Mouse (Mus musculus): ENCODE measurements around the gene Pgs1. TPM values are rescaled to one million over a fixed set of nuclear protein-coding genes. Genes with fewer than 3 reads are reported as not detected.

Gene Pgs1
- total and polyA plus RNA-seq, 2 experiments from 2014 or later: 57.2 to 85.0 TPM

DNA sequence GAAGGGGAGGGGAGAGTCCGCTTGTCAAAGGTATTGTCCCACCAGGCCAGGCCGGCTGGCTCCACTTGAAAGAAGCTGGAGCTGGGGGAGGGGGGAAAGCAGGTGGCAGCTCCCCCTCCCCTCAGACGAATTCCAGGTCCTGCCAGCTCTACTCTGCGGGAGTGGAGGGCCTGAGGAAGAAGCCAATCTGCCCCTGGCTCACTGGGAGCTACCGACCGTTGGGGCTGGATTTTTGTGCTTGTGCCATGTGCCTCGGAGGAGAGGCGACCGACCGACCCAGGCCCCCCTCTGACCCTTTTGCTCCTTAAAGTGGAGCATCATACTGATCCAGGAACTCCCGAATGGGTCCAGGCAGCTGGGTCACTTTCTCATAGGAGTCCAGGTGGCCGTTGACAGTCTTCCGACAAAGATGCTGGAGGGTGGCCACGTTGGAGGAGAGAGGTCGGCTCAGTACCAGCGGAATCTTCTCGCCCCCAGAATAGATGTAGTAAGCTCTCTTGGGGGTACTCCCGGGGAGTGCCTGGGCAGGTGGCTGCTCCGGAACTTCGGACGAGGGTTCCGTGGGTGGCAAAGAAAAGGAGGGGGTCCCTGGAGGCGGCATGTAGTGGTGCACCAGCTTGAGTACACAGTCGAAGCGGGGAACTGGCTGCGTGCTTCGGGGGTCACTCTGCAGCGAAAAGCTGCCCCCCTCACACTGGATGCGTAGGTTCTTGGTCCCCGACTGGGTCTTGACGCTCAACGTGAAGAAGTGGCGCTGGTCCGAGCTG lies 18.7 kb upstream of the Pgs1 start:
- Histone ChIP-seq H3K9ac (replicated peaks; ENCODE audit: low read length) (peak overlapping the region; percentile 62), H3K36me3 (ENCODE audit: insufficient read depth, low read length) (no peaks in the 10 kb centered on the region), H3K4me2 (ENCODE audit: low read depth, low read length) (peak overlapping the region; percentile 91), H3K9me3 (ENCODE audit: low read length) (no peaks in the 10 kb centered on the region), H3K4me1 (ENCODE audit: insufficient read depth, low read length) (peaks cover 26% of the 10 kb centered on the region), H3K4me3 (ENCODE audit: low read length) (peak overlapping the region; percentile 53), H3K27ac (peak overlapping the region; percentile 85; the same call in 1 of the 2 replicates), H3K27me3 (ENCODE audit: insufficient read depth, low read length) (no peaks in the 10 kb centered on the region)
- DNase-seq (ENCODE audit: low spot score): peak; percentile 53
- 8% methylated on average over 33 of the region's 34 CpGs for WGBS
- no peak for TF ChIP-seq CTCF (IDR thresholded peaks at IDR 0.05; ENCODE audit: low read depth)
- no peak for ATAC-seq

GRCm38 (mm10) chr11:117968016-117968671 lies 17.9 kb upstream of the Pgs1 start:
- WGBS: 1% methylated on average over 64 of the region's 64 CpGs

DNA sequence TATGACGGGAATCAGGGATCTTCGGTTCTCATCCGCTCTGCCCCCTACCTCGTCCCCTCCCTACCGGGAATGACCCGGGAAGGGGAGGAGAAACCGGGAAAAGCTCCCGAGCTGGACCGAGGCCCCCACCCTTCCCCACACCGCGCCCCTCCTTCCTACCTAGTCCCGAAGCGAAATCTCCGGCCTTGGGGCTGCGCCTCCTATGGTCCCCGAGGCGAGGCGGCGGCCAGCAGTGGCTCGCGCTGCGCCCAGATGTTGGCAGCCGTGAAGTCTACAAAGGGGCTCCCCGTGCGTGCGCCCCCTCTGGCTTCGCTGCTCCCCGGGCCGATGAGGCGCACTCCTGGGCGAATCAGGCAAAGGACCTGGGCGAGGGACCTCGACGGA lies 17.4 kb upstream of the Pgs1 start:
- 0% methylated on average over 31 of the region's 34 CpGs for WGBS
- Histone ChIP-seq H3K27ac (peak overlapping the region; percentile 85), H3K4me3 (ENCODE audit: low read length) (peak overlapping the region; percentile 53), H3K9me3 (ENCODE audit: low read length) (no peaks in the 10 kb centered on the region), H3K4me2 (ENCODE audit: low read depth, low read length) (peak overlapping the region; percentile 91), H3K36me3 (ENCODE audit: insufficient read depth, low read length) (no peaks in the 10 kb centered on the region), H3K27me3 (ENCODE audit: insufficient read depth, low read length) (no peaks in the 10 kb centered on the region), H3K9ac (replicated peaks; ENCODE audit: low read length) (peak overlapping the region; percentile 62), H3K4me1 (ENCODE audit: insufficient read depth, low read length) (peaks cover 26% of the 10 kb centered on the region)
- DNase-seq (ENCODE audit: low spot score) (no peak), ATAC-seq (peak; percentile 25)
- peak; percentile 45 for TF ChIP-seq CTCF (IDR thresholded peaks at IDR 0.05; ENCODE audit: low read depth)

More at GRCm38 (mm10) chr11:117968016-117968671, 17.9 kb upstream of the Pgs1 start:
- no peaks in the 10 kb centered on the region for H3K27me3 ChIP-seq (ENCODE audit: insufficient read depth, low read length)
- peak overlapping the region; percentile 85 for H3K27ac ChIP-seq
- H3K9ac ChIP-seq (replicated peaks; ENCODE audit: low read length): peak overlapping the region; percentile 62
- peak; percentile 46 for DNase-seq (ENCODE audit: low spot score)
- no peaks in the 10 kb centered on the region for H3K9me3 ChIP-seq (ENCODE audit: low read length)
- TF ChIP-seq CTCF (IDR thresholded peaks at IDR 0.05; ENCODE audit: low read depth): no peak
- peak overlapping the region; percentile 91 for H3K4me2 ChIP-seq (ENCODE audit: low read depth, low read length)
- ATAC-seq: no peak
- no peaks in the 10 kb centered on the region for H3K36me3 ChIP-seq (ENCODE audit: insufficient read depth, low read length)
- peak overlapping the region; percentile 53 for H3K4me3 ChIP-seq (ENCODE audit: low read length)
- peaks cover 26% of the 10 kb centered on the region for H3K4me1 ChIP-seq (ENCODE audit: insufficient read depth, low read length)

DNA sequence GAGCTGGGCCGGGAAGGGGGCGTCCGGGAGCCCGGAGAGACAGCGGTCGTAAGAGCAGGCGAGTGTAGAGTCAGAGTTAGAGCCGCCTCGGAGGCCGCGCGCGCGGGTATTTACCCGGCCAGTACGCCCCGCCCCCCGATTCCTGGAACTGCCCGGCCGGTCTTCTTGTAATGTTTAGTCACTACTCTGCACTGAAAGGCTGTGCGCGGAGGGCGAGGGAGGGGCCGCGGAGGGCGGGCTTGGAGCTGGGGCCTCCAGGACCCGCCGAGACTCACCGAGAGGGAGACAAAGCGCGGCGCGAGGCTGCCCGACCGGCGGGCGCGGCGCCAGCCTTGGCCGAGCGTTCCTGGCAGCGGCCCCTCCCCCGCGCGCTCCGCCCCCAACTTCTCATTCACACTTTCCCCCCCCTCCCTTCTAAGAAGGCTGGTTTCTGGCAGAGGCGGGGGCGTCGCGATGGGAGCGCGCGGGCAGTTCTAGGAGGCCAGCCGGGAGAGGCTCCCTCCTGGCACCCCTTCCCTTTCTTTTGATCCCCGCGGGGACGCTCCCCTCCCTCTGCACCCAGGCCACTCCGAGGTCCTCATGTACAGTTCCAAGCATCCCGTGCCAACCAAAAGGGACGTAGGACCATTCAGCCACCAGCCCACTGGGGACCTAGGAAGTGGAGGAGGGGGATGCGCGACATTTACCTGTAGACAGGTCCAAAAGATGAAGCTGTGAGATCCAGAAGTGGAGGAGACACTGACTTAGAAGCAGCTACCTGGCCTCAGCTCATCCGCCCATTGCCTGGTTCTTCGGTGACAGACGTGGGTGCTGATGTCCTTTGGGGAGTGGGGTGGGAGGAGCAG lies 16.8 kb upstream of the Pgs1 start:
- WGBS: under 1% methylated on average over 59 of the region's 65 CpGs
- Histone ChIP-seq H3K9me3 (ENCODE audit: low read length) (no peaks in the 10 kb centered on the region), H3K27ac (peak overlapping the region; percentile 85), H3K4me2 (ENCODE audit: low read depth, low read length) (peak overlapping the region; percentile 91), H3K27me3 (ENCODE audit: insufficient read depth, low read length) (no peaks in the 10 kb centered on the region), H3K4me3 (ENCODE audit: low read length) (peak overlapping the region; percentile 53), H3K4me1 (ENCODE audit: insufficient read depth, low read length) (peaks cover 25% of the 10 kb centered on the region), H3K36me3 (ENCODE audit: insufficient read depth, low read length) (no peaks in the 10 kb centered on the region), H3K9ac (replicated peaks; ENCODE audit: low read length) (peak overlapping the region; percentile 62)
- ATAC-seq: peak; percentile 93
- DNase-seq (ENCODE audit: low spot score): peak; percentile 94
- no peak for TF ChIP-seq CTCF (IDR thresholded peaks at IDR 0.05; ENCODE audit: low read depth)

- H3K4me1 ChIP-seq (ENCODE audit: insufficient read depth, low read length): peaks cover 29% of the 10 kb centered on the region
These were observed 15.9 kb upstream of the Pgs1 start, which contains the start of gene Socs3 for GRCm38 (mm10) chr11:117969945-117970872. TSS of gene Socs3 (minus strand) at chr11:117970047.

More at GRCm38 (mm10) chr11:117969945-117970872, 15.9 kb upstream of the Pgs1 start, which contains the start of gene Socs3:
- Histone ChIP-seq H3K4me3 (ENCODE audit: low read length) (peak within 1 kb of the TSS; percentile 53), H3K27me3 (ENCODE audit: insufficient read depth, low read length) (no peaks in the 10 kb centered on the region), H3K9ac (replicated peaks; ENCODE audit: low read length) (peak within 1 kb of the TSS; percentile 62), H3K4me2 (ENCODE audit: low read depth, low read length) (peak within 1 kb of the TSS; percentile 91), H3K36me3 (ENCODE audit: insufficient read depth, low read length) (no peaks in the 10 kb centered on the region), H3K9me3 (ENCODE audit: low read length) (no peaks in the 10 kb centered on the region), H3K27ac (peak within 1 kb of the TSS; percentile 85)
- peak; percentile 95 for TF ChIP-seq CTCF (IDR thresholded peaks at IDR 0.05; ENCODE audit: low read depth)
- ATAC-seq: peak; percentile 30; the same call in 1 of the 2 replicates
- 12% methylated on average over 21 of the region's 21 CpGs for WGBS
- DNase-seq (ENCODE audit: low spot score): peak; percentile 95

All from hindbrain, postnatal 0 days (tissue).